Mouse (Mus musculus): ENCODE measurements around the gene Dbil5. TPM values are rescaled to one million over a fixed set of nuclear protein-coding genes. Genes with fewer than 3 reads are reported as not detected.
A peak's percentile ranks its signal among the peaks of the same experiment; 100 is the strongest.

The Dbil5 gene
- polyA plus RNA-seq, 1 experiment from 2014 or later = 2.1 TPM

GRCm38 (mm10) chr11:76242901-76243810 lies 25.7 kb downstream of the Dbil5 start, which contains the start of the genes Mrm3 and Glod4:
TSS of gene Mrm3 (plus strand) at chr11:76243715.
TSS of gene Glod4 (minus strand) at chr11:76243725.
- Histone ChIP-seq H3K9ac (ENCODE audit: low read length) (peak within 1 kb of the TSS; percentile 86), H3K4me3 (ENCODE audit: control insufficient read depth in 1 of 2, insufficient read depth in 1 of 2, low read depth in 1 of 2, low read length in 2 of 2) (peak within 1 kb of the TSS; percentile 79 to 81), H3K27me3 (ENCODE audit: control insufficient read depth, insufficient read depth, low read length) (no peaks in the 10 kb centered on the region), H3K36me3 (ENCODE audit: control insufficient read depth, insufficient read depth, low read length) (peaks cover 44% of the 10 kb centered on the region), H3K9me3 (ENCODE audit: control insufficient read depth, low read length) (no peaks in the 10 kb centered on the region), H3K27ac (replicated peaks in 1 of 2; ENCODE audit: control insufficient read depth in 1 of 2, insufficient read depth in 1 of 2, low read depth in 2 of 2, low read length in 2 of 2) (peak within 1 kb of the TSS; percentile 52 to 71; a peak in 3 of 4 replicates), H3K4me2 (ENCODE audit: low read length) (peak within 1 kb of the TSS; percentile 74), H3K4me1 (ENCODE audit: control insufficient read depth in 2 of 2, insufficient read depth in 2 of 2, low read length in 2 of 2) (peaks cover 2 to 8% of the 10 kb centered on the region in 2 experiments; a peak in 1 of 4 replicates)
- under 1% methylated on average over 61 of the region's 61 CpGs for WGBS
- ATAC-seq (ENCODE audit: insufficient number of reproducible peaks, insufficient read depth, low FRiP score, low read depth) = peak; percentile 80

GRCm38 (mm10) chr11:76243811-76244546 lies 26.6 kb downstream of the Dbil5 start:
- H3K9ac ChIP-seq (ENCODE audit: low read length) = peak overlapping the region; percentile 86
- peaks cover 46% of the 10 kb centered on the region for H3K36me3 ChIP-seq (ENCODE audit: control insufficient read depth, insufficient read depth, low read length)
- peak overlapping the region; percentile 17 to 71; a peak in 3 of 4 replicates for H3K27ac ChIP-seq (replicated peaks in 1 of 2; ENCODE audit: control insufficient read depth in 1 of 2, insufficient read depth in 1 of 2, low read depth in 2 of 2, low read length in 2 of 2)
- no peak; the same call in 1 of the 2 replicates for ATAC-seq (ENCODE audit: insufficient number of reproducible peaks, insufficient read depth, low FRiP score, low read depth)
- 1% methylated on average over 34 of the region's 34 CpGs for WGBS
- peak overlapping the region; percentile 79 to 81 for H3K4me3 ChIP-seq (ENCODE audit: control insufficient read depth in 1 of 2, insufficient read depth in 1 of 2, low read depth in 1 of 2, low read length in 2 of 2)
- no peaks in the 10 kb centered on the region for H3K9me3 ChIP-seq (ENCODE audit: control insufficient read depth, low read length)
- H3K27me3 ChIP-seq (ENCODE audit: control insufficient read depth, insufficient read depth, low read length) = no peaks in the 10 kb centered on the region
- H3K4me2 ChIP-seq (ENCODE audit: low read length) = peak overlapping the region; percentile 74
- H3K4me1 ChIP-seq (ENCODE audit: control insufficient read depth in 2 of 2, insufficient read depth in 2 of 2, low read length in 2 of 2) = peaks cover 2 to 8% of the 10 kb centered on the region in 2 experiments; a peak in 1 of 4 replicates

- Histone ChIP-seq H3K36me3 (ENCODE audit: control insufficient read depth, insufficient read depth, low read length) (peaks cover 51% of the 10 kb centered on the region), H3K4me3 (ENCODE audit: control insufficient read depth in 1 of 2, insufficient read depth in 1 of 2, low read depth in 1 of 2, low read length in 2 of 2) (no peak overlapping the region), H3K4me1 (ENCODE audit: control insufficient read depth in 2 of 2, insufficient read depth in 2 of 2, low read length in 2 of 2) (peaks cover 2 to 8% of the 10 kb centered on the region in 2 experiments; a peak in 1 of 4 replicates), H3K27me3 (ENCODE audit: control insufficient read depth, insufficient read depth, low read length) (no peaks in the 10 kb centered on the region), H3K4me2 (ENCODE audit: low read length) (no peak overlapping the region), H3K9ac (ENCODE audit: low read length) (no peak overlapping the region), H3K9me3 (ENCODE audit: control insufficient read depth, low read length) (no peaks in the 10 kb centered on the region), H3K27ac (replicated peaks in 1 of 2; ENCODE audit: control insufficient read depth in 1 of 2, insufficient read depth in 1 of 2, low read depth in 2 of 2, low read length in 2 of 2) (no peak overlapping the region)
- ATAC-seq (ENCODE audit: insufficient number of reproducible peaks, insufficient read depth, low FRiP score, low read depth) = no peak
Observed at GRCm38 (mm10) chr11:76246439-76246838, 29.0 kb downstream of the Dbil5 start.

GRCm38 (mm10) chr11:76247239-76247638 lies 29.8 kb downstream of the Dbil5 start:
- Histone ChIP-seq H3K27me3 (ENCODE audit: control insufficient read depth, insufficient read depth, low read length) (no peaks in the 10 kb centered on the region), H3K4me2 (ENCODE audit: low read length) (no peak overlapping the region), H3K4me1 (ENCODE audit: control insufficient read depth in 2 of 2, insufficient read depth in 2 of 2, low read length in 2 of 2) (peaks cover 2 to 8% of the 10 kb centered on the region in 2 experiments; a peak in 1 of 4 replicates), H3K9ac (ENCODE audit: low read length) (no peak overlapping the region), H3K4me3 (ENCODE audit: control insufficient read depth in 1 of 2, insufficient read depth in 1 of 2, low read depth in 1 of 2, low read length in 2 of 2) (no peak overlapping the region), H3K9me3 (ENCODE audit: control insufficient read depth, low read length) (no peaks in the 10 kb centered on the region), H3K36me3 (ENCODE audit: control insufficient read depth, insufficient read depth, low read length) (peaks cover 57% of the 10 kb centered on the region), H3K27ac (replicated peaks in 1 of 2; ENCODE audit: control insufficient read depth in 1 of 2, insufficient read depth in 1 of 2, low read depth in 2 of 2, low read length in 2 of 2) (no peak overlapping the region)
- ATAC-seq (ENCODE audit: insufficient number of reproducible peaks, insufficient read depth, low FRiP score, low read depth) = no peak
- 52% methylated on average over 2 of the region's 2 CpGs for WGBS

- 53% methylated on average over 3 of the region's 3 CpGs for WGBS
Observed at GRCm38 (mm10) chr11:76252036-76252435, 34.6 kb downstream of the Dbil5 start.

GRCm38 (mm10) chr11:76253145-76253917 lies 35.9 kb downstream of the Dbil5 start:
- no peak overlapping the region for H3K27ac ChIP-seq (replicated peaks in 1 of 2; ENCODE audit: control insufficient read depth in 1 of 2, insufficient read depth in 1 of 2, low read depth in 2 of 2, low read length in 2 of 2)

More at GRCm38 (mm10) chr11:76252036-76252435, 34.6 kb downstream of the Dbil5 start:
- no peak overlapping the region for H3K9ac ChIP-seq (ENCODE audit: low read length)
- no peak overlapping the region for H3K27ac ChIP-seq (replicated peaks in 1 of 2; ENCODE audit: control insufficient read depth in 1 of 2, insufficient read depth in 1 of 2, low read depth in 2 of 2, low read length in 2 of 2)
- H3K4me1 ChIP-seq (ENCODE audit: control insufficient read depth in 2 of 2, insufficient read depth in 2 of 2, low read length in 2 of 2) = no peaks in the 10 kb centered on the region
- no peaks in the 10 kb centered on the region for H3K27me3 ChIP-seq (ENCODE audit: control insufficient read depth, insufficient read depth, low read length)
- ATAC-seq (ENCODE audit: insufficient number of reproducible peaks, insufficient read depth, low FRiP score, low read depth) = no peak
- H3K4me2 ChIP-seq (ENCODE audit: low read length) = no peak overlapping the region
- H3K36me3 ChIP-seq (ENCODE audit: control insufficient read depth, insufficient read depth, low read length) = peaks cover 46% of the 10 kb centered on the region
- H3K9me3 ChIP-seq (ENCODE audit: control insufficient read depth, low read length) = no peaks in the 10 kb centered on the region
- no peak overlapping the region for H3K4me3 ChIP-seq (ENCODE audit: control insufficient read depth in 1 of 2, insufficient read depth in 1 of 2, low read depth in 1 of 2, low read length in 2 of 2)

GRCm38 (mm10) chr11:76253918-76254264 lies 36.5 kb downstream of the Dbil5 start:
- Histone ChIP-seq H3K36me3 (ENCODE audit: control insufficient read depth, insufficient read depth, low read length) (peaks cover 51% of the 10 kb centered on the region), H3K27me3 (ENCODE audit: control insufficient read depth, insufficient read depth, low read length) (no peaks in the 10 kb centered on the region), H3K4me2 (ENCODE audit: low read length) (no peak overlapping the region), H3K4me3 (ENCODE audit: control insufficient read depth in 1 of 2, insufficient read depth in 1 of 2, low read depth in 1 of 2, low read length in 2 of 2) (no peak overlapping the region), H3K9me3 (ENCODE audit: control insufficient read depth, low read length) (no peaks in the 10 kb centered on the region), H3K27ac (replicated peaks in 1 of 2; ENCODE audit: control insufficient read depth in 1 of 2, insufficient read depth in 1 of 2, low read depth in 2 of 2, low read length in 2 of 2) (no peak overlapping the region), H3K4me1 (ENCODE audit: control insufficient read depth in 2 of 2, insufficient read depth in 2 of 2, low read length in 2 of 2) (no peaks in the 10 kb centered on the region), H3K9ac (ENCODE audit: low read length) (no peak overlapping the region)
- ATAC-seq (ENCODE audit: insufficient number of reproducible peaks, insufficient read depth, low FRiP score, low read depth) = no peak
- 75% methylated on average over 4 of the region's 4 CpGs for WGBS

More at GRCm38 (mm10) chr11:76253145-76253917, 35.9 kb downstream of the Dbil5 start:
- Histone ChIP-seq H3K4me3 (ENCODE audit: control insufficient read depth in 1 of 2, insufficient read depth in 1 of 2, low read depth in 1 of 2, low read length in 2 of 2) (no peak overlapping the region), H3K27me3 (ENCODE audit: control insufficient read depth, insufficient read depth, low read length) (no peaks in the 10 kb centered on the region), H3K4me1 (ENCODE audit: control insufficient read depth in 2 of 2, insufficient read depth in 2 of 2, low read length in 2 of 2) (no peaks in the 10 kb centered on the region), H3K4me2 (ENCODE audit: low read length) (no peak overlapping the region), H3K9ac (ENCODE audit: low read length) (no peak overlapping the region), H3K36me3 (ENCODE audit: control insufficient read depth, insufficient read depth, low read length) (peaks cover 52% of the 10 kb centered on the region), H3K9me3 (ENCODE audit: control insufficient read depth, low read length) (no peaks in the 10 kb centered on the region)
- WGBS = 40% methylated on average over 5 of the region's 5 CpGs
- ATAC-seq (ENCODE audit: insufficient number of reproducible peaks, insufficient read depth, low FRiP score, low read depth) = 0 out of 2 replicates have a peak, but pooled peaks have one; percentile 62

Data from heart, embryonic 14.5 days (tissue).